Mouse (Mus musculus) CD4-positive helper T cell, adult 2 months (primary cell): ENCODE data around the gene Ccr1.
A peak's percentile ranks its signal among the peaks of the same experiment; 100 is the strongest.

ENCODE experiments used
- DNase-seq: peaks from one replicate; pipeline ENCODE4 v3.0.0-alpha.2; 2012; ENCODE audit warnings: low read depth, missing footprints, low spot score

Gene Ccr1

DNA sequence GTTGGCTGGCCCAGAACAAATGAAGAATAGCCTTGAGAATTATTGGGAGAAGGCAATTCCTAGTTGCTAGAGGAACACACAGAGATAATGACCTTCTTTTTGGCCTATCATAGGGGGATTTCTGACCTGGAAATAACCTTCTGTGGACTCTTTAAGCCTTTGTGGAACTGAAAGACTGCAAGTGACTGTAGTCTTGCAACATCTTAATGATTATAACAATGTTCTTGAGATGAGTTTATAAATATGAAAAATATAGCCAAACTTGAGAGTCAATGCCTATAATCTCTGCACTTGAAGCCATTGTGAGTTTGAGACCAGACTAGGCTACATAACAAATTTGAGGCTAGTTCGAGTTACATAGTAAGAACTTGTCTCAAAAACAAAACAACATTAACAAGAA, 11.6 kb downstream of the Ccr1 start:
- DNase-seq, result no peak

- no peak for DNase-seq
These were observed 14.9 kb downstream of the Ccr1 start for GRCm38 (mm10) chr9:123953551-123953950.

- no peak for DNase-seq
These were observed 17.3 kb downstream of the Ccr1 start for GRCm38 (mm10) chr9:123951176-123951575.

DNA sequence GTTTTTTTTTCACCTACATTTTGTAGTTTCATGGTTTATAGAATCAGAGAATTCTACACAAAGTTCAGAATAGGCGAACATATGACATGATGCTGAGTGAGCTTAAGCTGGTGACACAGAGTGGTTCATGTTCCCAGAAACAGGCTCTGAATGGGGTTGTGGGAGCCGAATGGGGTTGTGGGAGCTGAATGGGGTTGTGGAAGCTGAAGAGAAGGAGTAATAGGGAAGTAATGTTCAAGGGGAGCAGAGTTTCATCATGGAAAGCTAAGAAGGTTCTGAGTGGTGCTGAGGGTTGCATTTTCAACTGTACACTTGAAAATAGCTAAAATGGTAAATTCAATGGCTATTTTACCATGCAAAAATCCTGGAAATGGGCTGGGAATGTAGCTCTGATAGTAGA, 19.1 kb downstream of the Ccr1 start:
- DNase-seq, result no peak

- DNase-seq, result no peak
These were observed 20.7 kb downstream of the Ccr1 start for GRCm38 (mm10) chr9:123947815-123948214.

GRCm38 (mm10) chr9:123942025-123942424, 26.5 kb downstream of the Ccr1 start:
- DNase-seq, result peak; percentile 16

DNA sequence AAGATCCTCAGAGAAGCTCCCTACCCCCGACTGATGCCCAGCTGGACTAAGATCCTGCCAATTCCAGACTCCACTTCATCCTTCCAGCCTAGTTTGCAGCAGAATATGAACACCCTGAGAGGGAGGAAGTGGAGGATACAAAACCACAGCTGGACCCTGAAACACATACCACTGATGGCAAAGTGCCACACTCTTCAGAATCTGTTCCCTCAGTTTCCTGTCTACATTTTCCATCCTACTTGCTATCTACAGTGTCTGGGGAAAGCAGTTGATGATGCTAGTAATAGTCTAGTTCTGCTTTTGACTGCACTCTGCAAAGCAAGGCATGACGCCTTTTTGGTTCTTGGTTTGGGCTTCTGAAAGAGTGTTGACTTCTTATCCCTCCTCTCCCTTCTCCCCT, 27.2 kb downstream of the Ccr1 start:
- peak; percentile 75 for DNase-seq

- DNase-seq, result peak; percentile 9
These were observed 27.9 kb downstream of the Ccr1 start for GRCm38 (mm10) chr9:123940628-123941027.

DNA sequence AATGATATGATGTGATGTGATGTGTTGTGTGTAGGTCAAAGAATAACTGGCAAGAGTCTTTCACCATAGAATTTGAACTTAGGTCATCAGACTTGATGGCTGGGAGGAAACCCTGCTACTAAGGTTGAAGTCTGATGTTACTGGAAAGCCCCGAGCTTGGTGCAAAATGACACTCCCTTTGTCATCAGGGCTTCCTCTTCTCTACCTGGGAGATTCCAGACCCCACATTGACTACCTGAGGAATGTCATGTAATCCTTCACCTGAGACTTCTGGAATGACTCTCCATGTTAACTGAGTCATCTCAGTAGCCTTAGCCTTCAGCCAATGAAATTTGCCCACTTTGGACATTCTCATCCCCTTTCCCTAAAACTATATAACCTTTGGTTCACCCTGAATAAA, 28.3 kb downstream of the Ccr1 start:
- peak; percentile 62 for DNase-seq

- DNase-seq, result peak; percentile 71
These were observed 30.5 kb downstream of the Ccr1 start for GRCm38 (mm10) chr9:123937989-123938388.

- DNase-seq, result peak; percentile 85
These were observed 31.8 kb downstream of the Ccr1 start for GRCm38 (mm10) chr9:123936604-123937280.

- no peak for DNase-seq
These were observed 32.7 kb downstream of the Ccr1 start for GRCm38 (mm10) chr9:123935776-123936175.

- peak; percentile 81 for DNase-seq
These were observed 33.1 kb downstream of the Ccr1 start for GRCm38 (mm10) chr9:123935346-123935745.

- peak; percentile 20 for DNase-seq
These were observed 34.6 kb downstream of the Ccr1 start for GRCm38 (mm10) chr9:123933716-123934445.

DNA sequence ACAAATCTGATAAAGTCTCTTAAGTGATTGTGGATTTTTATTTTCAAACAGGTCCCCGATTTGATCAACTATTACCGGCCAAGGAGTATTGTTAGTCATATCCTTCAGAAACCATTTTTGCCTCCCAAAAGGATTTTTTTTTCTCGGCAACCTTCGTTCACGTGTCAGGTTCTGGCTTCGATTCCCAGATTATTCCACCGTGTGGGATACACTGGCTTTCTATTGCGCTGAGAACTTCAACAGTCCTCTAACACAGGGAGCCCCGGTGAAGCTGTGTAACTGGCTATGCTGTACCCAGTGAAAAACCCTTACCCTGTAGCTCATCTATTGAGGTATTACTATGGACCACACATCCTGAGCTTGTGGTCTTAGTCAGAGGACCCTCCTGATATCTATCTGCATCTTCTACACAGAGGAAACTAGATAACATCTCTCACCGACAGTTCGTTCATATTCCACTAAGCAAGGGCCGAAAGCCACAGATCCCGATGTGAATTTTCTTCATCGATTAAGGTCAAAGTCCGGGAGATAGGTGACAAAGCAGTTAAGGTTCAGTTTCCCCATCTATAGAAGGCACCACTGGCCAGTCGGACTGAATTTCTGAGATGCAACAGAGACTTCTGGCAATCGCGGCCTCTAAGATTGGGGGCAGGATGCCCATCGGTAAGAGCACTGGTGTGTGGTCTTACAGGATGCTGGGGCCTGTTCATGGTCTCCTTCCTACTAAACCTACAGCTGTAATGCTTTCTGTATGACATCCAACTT, 35.4 kb downstream of the Ccr1 start:
- peak; percentile 54 for DNase-seq

DNA sequence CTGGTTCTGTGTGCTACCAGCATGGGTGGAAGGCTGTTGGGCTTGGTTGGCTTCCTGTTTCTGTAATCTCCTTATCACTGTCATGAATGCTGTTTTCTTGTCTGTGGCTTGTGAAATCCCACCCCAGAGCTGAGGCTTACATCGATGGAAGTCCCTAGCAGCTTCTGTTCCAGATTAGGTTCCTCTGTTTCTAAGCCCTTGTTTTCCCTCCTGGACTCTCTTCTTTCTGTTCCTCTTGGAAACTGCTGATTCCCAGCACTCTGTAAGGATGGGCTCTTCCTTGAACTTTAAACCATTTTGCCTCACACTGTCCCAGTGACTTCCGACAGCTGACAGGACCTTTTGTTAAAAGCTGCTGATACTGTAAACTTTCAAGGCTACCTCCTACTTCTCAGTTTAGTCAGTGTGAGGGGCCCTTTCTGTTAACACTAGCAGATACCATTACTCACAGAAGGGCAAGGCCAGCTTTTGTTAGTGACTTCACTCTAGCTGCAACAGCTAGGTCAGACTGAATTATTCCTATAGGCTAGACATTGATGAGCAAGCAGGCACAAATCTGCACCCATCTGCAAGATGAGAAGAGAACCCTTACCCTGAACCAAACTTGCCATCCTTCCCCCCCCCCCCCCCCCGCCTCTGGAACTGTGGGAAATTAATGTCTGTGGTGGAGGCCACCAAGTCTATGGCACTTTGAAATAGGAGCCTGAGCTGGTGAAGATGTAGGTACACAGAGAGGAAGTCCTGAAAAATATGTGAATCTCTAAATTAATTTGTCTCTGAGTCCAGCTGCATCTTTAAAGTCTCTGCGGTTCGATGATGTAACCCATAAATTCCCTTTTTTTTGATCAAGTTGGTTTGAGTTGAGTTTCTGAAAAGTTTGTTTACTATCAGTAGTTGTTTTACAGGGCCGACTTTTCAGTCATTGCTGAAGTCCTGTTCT, 36.5 kb downstream of the Ccr1 start:
- DNase-seq, result peak; percentile 72

- peak; percentile 19 for DNase-seq
These were observed 37.6 kb downstream of the Ccr1 start for GRCm38 (mm10) chr9:123930926-123931325.

DNA sequence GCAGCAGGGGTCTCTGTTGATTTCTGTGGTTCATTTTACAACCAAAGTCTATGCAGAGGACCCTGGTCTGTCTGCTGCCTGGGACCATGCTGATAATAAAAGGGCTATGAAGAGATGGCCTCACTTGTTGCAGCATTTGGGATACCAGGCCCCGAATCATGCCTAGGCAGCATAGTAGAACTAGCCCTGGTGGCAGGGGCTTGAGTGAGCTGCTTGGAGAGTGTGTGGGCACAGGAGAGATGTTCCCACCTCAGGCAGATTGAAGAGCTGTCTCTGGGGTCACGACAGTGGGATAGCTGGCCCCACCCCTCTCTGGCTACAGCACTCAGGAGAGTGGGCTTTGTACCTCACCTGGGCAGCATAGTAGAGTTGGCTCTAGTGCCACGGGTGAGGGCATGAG, 38.0 kb downstream of the Ccr1 start:
- DNase-seq, result no peak

- DNase-seq, result no peak
These were observed 38.6 kb downstream of the Ccr1 start for GRCm38 (mm10) chr9:123929936-123930335.

- peak; percentile 88 for DNase-seq
These were observed 39.7 kb downstream of the Ccr1 start for GRCm38 (mm10) chr9:123928759-123929246.

GRCm38 (mm10) chr9:123928118-123928758, 40.3 kb downstream of the Ccr1 start:
- DNase-seq, result peak; percentile 86
